Mouse (Mus musculus): ENCODE results near the gene Tbce.
"Not testable (repeated sequence)": the region's sequence is repeated elsewhere in the genome, so short reads cannot be mapped to it uniquely, and the experiment has no call there.

Tbce gene

DNA sequence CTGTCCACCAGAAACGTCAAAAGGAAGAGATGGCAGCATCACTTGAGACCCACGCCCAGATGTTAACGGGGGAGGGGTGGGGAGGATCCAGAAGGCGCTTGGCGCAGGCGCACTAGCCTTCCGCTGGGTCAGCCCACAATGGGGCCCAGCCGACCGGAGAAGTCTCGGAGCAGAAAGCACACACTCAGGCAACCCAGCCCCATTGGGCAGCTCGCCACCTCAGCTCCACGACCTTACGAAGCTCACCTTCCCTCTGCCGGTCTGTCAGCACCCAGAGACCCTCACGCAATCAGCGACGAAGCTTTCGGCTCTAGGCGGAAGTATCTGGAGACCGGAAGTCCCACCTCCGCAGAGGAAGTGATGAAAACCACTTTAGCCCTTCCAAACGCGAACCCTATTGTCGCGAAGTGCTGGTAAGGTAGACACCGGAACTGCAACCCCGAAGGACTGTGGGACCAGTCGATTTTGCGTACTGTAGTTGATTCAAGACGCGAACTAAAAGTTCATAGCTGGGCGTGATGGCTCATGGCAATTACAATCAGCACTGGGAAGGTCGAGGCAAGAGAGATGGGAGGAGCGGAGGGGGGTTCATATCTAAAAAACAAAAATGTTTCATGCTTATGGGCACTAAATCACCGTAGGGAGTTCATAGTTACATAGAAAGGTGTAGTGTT, at the start of gene Tbce:
TSS of gene Tbce (minus strand) at position 347 of the 674 bp plus-strand sequence.
- peak; percentile 83 to 91 for DNase-seq (ENCODE audit: low spot score in 2 of 2)

DNA sequence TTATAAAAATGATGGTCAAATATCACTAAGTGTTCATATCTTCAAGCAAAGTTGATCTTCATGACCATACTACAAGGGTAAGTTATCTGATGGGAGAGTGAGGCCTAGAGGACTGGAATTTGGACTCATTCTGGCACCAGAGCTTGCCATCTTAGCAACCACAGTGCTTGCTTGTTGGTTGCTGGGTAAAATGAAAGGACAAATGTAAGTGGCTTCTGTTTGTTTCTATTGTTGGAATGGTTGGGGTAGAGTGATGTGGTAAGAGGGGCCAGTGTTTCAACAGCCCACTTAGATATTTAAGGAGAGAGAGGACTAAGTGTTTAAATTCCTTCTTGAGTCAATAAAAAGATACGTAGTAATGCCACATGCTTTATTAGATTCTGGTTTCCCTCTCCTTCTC, 49.2 kb upstream of the Tbce start:
- no peak for DNase-seq (ENCODE audit: low spot score in 2 of 2)

DNA sequence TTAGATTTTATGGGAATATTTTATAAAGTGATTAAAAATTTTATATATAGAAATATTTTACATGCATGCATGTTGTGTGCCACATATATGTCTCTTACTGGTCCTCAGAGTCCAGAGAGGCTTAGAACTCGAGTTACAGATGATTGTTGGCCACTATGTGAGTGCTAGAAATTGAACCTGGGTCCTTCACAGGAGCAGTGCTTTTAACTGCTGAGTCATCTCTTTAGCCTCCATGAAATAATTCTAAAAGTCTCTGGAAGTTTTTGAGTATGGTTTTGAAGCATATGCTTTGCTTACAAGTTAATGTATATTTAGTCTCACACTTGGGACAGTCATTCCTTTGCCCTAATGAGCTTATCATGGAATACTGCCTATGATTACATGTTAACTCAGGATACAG, 35.9 kb upstream of the Tbce start:
- DNase-seq (ENCODE audit: low spot score in 2 of 2): no peak

DNA sequence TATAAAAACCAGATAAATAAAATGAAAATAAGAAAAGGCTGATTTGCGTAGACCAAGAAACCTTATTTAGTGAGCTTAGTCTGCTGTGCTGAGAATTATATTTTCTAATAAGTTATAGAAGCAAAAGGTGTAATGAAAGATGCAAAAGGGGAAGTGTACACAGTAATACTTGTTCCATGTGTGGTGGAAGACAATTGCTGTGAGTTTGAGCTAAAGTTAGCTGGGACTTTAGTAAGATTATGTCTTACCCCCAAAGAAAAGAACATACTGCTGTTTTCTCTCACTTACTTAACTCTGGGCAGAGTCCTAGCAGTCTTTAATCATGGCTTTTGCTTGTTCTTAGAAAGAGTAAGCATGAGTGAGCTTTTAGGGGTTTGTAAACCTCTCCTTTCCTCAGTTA, 34.9 kb upstream of the Tbce start:
- DNase-seq (ENCODE audit: low spot score in 2 of 2): no peak

DNA sequence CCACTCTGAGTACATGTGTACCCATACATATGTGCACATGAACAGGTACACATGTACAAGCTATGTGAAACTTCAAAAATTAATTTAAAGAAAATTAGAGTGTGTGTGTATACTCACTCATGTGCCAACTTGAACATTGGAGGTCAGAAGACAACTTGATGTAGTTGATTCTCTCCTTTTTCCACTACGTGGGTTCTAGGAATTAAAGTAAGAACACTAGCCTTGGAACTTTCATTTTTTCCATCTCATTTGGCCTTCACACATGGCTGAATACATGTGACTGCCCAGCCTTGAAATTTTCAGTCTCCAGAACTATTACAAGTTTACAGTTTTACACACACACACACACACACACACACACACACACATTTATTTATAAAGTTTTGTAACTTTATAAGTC, 29.9 kb upstream of the Tbce start:
- no peak for DNase-seq (ENCODE audit: low spot score in 2 of 2)

DNA sequence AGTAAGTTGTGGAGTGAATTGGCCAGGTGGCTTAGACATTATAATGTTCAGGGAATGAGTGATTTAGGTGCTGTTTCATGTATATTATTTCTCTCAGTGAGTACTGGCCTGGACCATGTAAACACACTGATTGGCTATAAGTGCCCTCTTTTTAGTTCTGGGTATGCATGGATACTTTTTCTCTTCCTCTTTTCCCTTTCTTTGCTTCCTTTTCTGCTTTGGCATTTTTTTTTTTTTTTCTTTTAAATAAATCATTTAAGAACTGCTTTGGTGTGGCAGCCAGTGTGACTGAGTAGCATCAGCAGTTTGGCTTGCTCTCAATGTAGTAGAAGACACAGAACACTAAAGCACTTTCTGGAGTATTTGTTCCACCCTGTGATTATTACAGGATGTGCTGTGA, 28.6 kb upstream of the Tbce start:
- no peak for DNase-seq (ENCODE audit: low spot score in 2 of 2)

DNA sequence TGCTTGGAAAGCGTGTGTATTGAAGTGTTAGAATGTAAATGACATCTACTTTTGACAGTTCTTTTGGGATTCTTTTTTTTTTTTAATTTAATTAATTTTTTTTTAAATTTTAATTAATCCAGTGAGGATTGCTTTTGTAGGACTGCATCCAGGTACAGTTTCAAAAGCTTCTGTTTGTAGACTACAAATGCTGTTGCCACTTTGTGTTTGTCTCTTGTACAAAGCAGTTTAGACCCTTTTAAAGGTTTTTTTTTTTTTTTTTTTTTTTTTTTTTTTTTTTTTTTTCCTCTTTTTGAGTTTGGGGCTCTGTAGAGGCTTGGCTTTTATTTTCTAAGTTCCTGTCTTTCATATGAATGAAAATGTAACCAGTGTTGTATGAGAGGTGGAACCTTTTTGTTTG, 26.3 kb upstream of the Tbce start:
- no peak for DNase-seq (ENCODE audit: low spot score in 2 of 2)

DNA sequence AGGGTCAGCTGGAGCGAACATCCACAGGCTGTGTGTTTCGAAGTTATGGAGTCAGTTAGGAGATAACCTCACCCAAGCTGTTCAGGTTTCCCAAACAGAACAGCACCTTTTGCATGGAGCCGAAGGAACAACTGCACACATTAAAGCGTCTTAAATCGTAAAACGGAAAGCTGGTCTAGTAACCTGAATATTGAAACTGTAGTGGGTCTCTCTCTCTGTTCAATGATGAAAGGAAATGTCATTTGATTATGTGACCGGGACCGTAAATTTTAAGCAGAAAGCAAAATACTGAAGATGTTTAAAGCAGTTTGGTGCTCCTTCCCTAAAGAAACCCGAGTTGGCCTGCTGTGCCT, 25.6 kb upstream of the Tbce start:
- no peak for DNase-seq (ENCODE audit: low spot score in 2 of 2)

DNA sequence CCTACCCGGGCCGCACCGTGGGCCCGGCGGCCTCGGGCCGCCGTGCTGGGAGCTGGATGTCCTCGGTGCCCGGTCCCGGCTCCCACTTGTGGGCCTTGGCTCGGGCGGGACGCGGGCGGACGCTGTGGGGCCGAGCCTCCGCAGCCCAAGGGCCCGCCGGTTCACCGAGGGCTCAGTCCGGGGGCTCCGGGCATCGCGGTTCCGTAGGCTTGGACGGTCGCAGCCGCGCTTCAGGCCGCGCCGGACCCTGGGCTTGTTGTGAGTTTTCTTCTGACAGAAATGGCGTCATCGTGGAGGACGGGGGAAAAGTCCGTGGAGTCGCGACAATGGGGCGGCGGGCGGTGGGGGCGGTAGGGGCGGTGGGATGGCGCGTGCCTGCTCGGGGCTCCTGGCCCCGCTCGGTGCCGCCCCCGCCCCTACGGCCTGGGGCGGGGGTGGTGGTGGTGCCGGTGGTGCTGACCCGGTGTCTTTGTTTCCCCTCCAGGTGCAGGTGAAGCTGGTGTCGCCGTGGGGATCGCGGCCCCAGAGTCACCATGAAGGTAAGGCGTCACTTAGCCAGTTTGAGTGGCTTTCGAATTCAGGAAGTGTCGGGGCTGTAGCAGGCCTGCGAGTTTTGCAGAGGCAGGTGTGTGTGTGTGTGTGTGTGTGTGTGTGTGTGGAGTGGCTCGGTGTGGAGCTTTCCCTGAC, 25.0 kb upstream of the Tbce start:
- no peak for DNase-seq (ENCODE audit: low spot score in 2 of 2)

DNA sequence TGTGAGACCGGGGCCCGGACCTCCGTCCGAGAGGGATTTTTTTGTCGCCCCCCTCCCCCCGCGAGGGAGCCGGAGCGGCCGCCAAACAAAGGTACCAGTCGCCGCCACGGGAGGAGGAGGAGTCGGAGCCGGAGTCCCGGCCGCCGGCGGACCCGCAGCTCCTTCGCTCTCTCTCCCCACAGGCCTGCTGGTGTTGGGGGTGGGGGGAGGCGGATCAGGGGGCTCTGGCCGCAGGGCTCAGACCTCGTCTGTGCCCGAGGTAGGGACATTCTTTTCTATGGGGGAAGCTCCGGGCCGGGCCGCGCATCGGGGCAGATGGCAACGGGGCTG, 24.5 kb upstream of the Tbce start:
- DNase-seq (ENCODE audit: low spot score in 2 of 2): no peak

DNA sequence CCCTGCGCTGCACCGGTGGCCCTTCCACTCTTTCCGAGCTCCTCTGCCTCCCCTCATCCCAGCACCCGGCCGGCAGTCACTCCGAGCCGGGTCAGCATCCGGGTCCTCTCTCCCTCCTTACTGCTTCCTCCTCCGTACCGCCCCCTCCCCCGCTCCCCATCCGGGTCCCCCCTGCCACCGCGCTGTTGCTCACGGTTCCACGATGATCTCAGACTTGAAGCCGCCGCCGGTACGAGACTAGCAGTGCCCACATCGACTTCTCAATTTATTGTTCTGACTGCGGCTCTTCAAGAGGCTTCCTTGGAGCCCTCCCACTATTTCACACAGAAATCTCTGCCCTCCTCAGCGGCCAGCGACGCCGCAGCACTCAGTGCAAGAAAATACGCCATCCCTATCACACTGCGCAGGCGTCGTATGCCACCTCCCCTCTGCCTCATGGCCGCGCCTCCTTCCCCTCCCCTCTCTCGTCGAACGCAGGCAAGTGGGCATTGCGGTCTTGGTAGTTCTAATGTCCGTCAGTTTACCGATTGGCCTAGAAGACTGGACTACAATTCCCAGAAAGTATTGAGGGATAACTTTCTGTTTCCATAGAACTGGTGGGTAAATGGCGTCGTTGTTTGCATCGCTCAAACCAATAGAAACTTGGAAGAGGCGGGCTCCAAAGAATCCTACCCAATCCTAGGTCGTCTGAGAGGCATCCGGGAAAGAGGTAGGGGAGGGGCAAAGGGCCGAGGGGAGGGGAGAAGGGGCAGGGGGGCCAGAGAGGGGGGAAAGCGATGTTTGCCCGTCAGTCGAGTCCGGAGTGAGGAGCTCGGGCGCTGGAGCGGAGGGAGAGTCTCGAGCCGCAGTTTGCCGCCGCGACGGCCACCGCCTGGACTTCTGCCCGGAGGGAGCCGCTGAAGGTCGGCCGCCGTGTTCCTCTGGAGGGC, 23.8 kb upstream of the Tbce start, which contains the start of the genes Arid4b and Ggps1:
TSS of gene Arid4b (plus strand) at position 220 of the 929 bp plus-strand sequence.
TSS of gene Ggps1 (minus strand) at position 476 of the 929 bp plus-strand sequence.
- peak; percentile 87 to 91 for DNase-seq (ENCODE audit: low spot score in 2 of 2)

DNA sequence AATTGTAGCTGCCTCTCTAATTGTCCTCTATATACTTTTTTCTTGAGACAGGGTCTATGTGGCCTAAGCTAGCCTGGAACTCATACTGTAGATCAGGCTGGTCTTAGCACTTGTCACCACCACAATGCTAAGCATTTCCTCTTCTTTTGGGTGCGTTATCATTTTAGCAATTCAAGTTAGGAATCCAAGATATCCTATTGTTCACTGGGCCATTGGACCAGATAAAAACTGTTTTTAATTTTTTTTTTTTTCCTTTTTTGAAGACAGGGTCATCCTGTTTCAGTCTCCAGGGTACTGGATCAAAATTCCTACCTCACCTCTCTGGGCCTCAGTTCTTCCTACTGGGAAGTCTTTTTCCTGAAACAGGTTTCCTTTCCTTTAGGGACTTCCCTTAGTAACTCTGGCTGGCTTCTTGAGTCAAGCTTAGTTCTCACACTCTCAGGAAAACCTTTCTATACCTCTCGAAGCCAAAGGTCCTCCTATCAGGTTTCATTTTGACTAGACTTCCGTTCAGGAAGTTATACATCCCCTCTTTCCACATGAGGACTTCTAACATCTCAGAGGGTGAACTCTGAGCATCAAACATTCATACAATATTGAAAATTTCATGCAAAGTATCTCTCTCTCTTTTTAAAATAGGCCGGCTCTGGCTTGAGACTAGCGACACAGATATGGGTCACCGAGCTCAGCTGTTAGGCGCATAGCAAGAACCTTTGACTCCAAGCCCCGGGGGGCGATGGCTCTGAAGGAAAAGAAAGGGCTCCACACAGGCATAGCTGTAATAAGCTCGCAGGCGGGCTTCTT, 23.0 kb upstream of the Tbce start:
- no peak for DNase-seq (ENCODE audit: low spot score in 2 of 2)

DNA sequence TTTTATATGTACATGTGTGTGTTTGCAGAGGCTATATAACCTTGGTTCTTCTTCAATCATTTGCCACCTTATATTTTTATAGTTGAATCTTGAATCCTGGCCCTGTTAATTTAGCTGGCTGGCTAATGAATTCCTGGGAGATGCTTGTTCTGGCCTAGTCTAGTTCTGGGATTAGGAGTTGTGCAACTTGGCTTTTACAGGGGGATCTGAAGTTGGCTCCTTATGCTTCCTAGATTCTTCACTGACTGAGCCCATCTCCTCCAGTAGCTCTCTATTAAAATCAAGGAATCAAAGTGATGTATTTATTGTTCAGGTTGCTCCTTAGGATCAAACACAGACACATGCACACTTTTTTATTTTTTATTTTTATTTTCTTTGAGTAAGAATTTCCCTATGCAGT, 20.1 kb upstream of the Tbce start:
- no peak for DNase-seq (ENCODE audit: low spot score in 2 of 2)

DNA sequence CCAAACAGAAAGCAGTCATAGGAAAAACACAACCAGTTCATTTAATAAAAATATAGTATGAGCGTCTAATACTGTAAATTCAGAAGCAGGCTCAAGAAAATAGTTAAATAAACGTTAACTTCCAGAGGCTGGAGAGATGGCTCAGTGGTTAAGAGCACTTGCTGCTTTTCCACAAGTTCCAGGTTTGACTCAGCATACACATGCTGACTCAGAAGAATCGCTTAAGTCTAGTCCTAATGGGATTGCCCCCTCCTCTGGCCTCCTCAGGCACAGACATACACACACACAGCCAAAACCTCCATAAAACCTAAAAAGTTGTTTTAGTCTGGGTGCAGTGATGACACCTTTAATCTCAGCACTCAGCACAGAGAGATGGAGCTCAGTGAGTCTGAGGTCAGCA, 17.4 kb upstream of the Tbce start:
- no peak for DNase-seq (ENCODE audit: low spot score in 2 of 2)

DNA sequence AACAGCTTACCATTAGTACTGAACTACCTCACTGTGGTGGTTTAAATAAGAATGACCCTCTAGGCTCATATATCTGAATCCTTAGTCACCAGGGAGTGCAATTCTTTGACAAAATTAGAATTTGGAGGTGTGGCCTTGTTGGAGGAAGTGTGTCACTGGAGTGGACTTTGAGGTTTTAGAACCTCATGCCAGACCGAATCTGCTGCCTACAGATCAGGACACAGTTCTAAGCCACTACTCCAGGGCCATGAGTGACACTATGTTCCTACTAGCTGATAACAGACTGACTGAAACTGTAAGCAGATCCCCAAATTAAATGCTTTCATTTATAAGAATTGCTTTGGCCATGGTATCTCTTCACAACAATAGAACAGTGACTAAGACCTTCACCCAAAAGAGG, 10.4 kb upstream of the Tbce start:
- DNase-seq (ENCODE audit: low spot score in 2 of 2): no peak

DNA sequence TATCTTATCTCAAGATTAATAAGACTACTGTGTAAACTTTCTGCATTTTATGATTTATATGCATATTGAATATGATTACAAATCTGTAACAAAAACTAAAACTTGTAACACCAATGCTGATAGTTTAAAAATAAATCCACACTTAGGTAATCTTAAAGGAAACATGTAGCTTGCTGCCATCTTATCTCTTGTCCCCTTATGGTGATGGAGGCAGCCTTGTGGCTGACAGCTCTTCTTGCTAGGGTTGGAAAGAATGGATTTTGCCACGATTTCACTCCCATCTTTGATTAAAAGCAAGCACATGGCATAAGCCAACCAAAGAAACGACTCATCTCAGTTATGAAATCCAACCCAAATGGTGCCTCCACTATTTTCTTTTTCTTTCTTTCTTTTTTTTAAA, 5.1 kb upstream of the Tbce start:
- DNase-seq (ENCODE audit: low spot score in 2 of 2): no peak

DNA sequence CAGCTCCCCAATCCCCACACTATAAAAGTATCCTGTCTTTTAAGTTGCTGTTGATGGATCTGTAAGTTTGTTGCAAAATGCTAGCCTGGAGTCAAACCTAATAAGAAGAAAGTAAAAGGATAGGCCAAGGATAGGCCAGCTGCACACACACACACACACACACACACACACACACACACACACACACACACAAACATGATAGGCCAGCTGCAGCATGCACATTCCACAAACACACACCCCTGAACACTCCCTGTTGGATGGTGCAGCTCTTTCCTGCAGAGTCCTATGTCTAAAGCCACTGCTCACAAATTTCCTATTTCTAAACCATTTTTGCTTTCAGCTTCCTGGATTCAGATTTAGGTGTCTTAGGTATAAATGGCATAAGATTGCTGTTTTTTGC, 4.4 kb upstream of the Tbce start:
- DNase-seq (ENCODE audit: low spot score in 2 of 2): no peak

DNA sequence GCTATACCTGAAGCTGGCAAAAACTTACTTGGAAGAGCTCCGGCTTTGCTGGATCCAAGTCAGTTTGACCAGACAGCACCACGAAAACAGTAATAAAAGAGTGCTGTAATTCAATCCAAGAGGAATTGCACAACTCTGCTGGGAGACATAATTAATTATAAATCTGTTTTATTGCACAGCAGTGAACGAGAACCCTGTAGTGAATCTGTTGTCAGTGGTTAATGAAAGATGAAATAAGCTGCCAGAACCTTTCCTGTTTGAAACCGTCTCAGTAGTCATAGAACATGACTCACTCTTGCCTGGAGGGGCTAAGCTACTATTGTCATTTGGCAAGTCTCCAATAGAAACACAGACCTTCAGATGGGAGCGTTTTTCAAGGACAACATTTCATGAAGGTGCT, 748 bp upstream of the Tbce start:
- DNase-seq (ENCODE audit: low spot score in 2 of 2): no peak

DNA sequence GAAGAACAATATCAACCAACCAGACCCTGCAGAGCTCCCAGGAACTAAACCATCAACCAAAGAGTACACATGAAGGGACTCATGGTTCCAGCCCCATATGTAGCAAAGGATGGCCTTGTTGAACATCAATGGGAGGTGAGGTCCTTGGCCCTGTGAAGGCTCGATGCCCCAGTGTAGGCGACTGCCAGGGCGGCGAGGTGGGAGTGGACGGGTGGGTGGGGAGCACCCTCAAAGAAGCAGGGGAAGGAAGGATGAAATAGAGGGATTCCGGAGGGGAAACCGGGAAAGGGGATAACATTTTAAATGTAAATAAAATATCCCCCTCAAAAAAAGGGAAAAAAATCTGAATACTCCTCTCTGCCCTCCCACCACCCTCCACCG, 537 bp downstream of the Tbce start:
- no peak for DNase-seq (ENCODE audit: low spot score in 2 of 2)

DNA sequence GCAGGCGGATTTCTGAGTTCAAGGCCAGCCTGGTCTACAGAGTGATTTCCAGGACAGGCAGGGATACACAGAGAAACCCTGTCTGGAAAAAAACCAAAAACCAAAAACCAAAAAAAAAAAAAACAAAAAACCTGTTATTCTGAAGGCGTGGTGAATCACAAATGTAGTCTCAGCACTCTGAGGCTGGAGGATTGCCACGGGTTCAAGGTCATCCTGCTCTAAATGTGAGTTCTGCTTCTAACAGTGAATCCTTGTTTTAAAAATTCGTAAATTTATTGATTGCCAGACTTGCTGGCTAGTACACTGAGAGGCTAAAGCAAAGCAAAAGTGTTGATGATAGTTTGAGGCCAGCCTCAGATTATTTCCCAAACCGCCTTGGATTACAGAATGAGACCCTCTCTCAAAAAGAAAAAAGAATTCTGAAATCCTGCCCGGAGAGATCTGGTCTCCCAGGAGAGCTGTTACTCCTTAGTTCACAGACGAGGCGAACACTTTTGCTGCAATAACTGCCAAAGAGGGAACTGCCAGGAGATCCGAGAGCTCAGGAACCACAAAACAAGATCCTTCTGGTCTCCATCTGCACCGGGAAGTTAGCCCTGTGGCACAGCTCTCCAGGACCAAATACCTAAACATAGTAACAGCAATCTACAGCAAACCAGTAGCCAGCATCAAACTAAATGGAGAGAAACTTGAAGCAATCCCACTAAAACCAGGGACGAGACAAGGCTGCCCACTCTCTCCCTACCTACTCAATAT, 3.4 kb downstream of the Tbce start:
- DNase-seq (ENCODE audit: low spot score in 2 of 2): no peak

DNA sequence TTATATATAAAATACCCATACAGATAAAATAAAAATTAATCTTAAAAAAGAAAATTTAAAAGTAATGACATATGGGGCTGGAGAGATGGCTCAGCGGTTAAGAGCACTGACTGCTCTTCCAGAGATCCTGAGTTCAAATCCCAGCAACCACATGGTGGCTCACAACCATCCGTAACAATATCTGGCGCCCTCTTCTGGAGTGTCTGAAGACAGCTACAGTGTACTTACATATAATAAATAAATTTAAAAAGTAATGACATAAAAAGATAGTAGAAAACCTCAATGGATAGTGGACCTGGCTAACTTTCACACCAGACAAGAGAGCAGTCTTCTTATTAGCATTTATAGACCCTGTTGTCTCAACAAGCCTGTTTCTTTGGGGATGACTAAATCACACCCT, 4.1 kb downstream of the Tbce start:
- DNase-seq (ENCODE audit: low spot score in 2 of 2): not testable (repeated sequence)

DNA sequence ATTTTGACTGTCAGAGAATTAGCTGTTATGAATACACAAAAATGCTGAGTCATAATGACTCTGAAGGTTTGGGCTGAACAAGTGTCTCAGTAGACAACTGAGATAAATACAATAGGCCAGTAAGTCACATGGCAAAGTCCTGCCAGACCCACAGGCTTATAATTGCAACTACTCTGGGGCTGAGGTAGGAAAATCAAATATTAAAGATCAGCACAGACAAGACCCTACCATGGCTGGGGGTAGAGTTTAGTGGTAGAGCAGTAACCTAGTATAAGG, 5.4 kb downstream of the Tbce start:
- DNase-seq (ENCODE audit: low spot score in 2 of 2): no peak

Measured in frontal cortex, postnatal 25 days (tissue).